Mouse (Mus musculus): ENCODE measurements around the gene Gli3.

The Gli3 gene

GRCm38 (mm10) chr13:15462830-15463491, at the start of gene Gli3:
Gli3 (plus strand) TSS chr13:15463235.
- DNase-seq (ENCODE audit: extremely low spot score): peak; percentile 94

GRCm38 (mm10) chr13:15421182-15421750, 41.8 kb upstream of the Gli3 start:
- DNase-seq (ENCODE audit: extremely low spot score): no peak

GRCm38 (mm10) chr13:15442002-15442401, 21.0 kb upstream of the Gli3 start:
- DNase-seq (ENCODE audit: extremely low spot score): no peak

- no peak for DNase-seq (ENCODE audit: extremely low spot score)
Measured at GRCm38 (mm10) chr13:15444312-15444711, 18.7 kb upstream of the Gli3 start.

- no peak for DNase-seq (ENCODE audit: extremely low spot score)
Measured at GRCm38 (mm10) chr13:15445591-15445990, 17.4 kb upstream of the Gli3 start.

- no peak for DNase-seq (ENCODE audit: extremely low spot score)
Measured at GRCm38 (mm10) chr13:15446004-15446403, 17.0 kb upstream of the Gli3 start.

- no peak for DNase-seq (ENCODE audit: extremely low spot score)
Measured at GRCm38 (mm10) chr13:15446782-15447564, 16.1 kb upstream of the Gli3 start.

- no peak for DNase-seq (ENCODE audit: extremely low spot score)
Measured at GRCm38 (mm10) chr13:15450941-15451340, 12.1 kb upstream of the Gli3 start.

GRCm38 (mm10) chr13:15457841-15458240, 5.2 kb upstream of the Gli3 start:
- DNase-seq (ENCODE audit: extremely low spot score): no peak

GRCm38 (mm10) chr13:15461926-15462325, 1.1 kb upstream of the Gli3 start:
- DNase-seq (ENCODE audit: extremely low spot score): no peak

- peak; percentile 89 for DNase-seq (ENCODE audit: extremely low spot score)
Measured at GRCm38 (mm10) chr13:15463492-15464080, 551 bp downstream of the Gli3 start.

GRCm38 (mm10) chr13:15464081-15464526, 1.1 kb downstream of the Gli3 start:
- DNase-seq (ENCODE audit: extremely low spot score): no peak

GRCm38 (mm10) chr13:15464741-15465250, 1.8 kb downstream of the Gli3 start:
- DNase-seq (ENCODE audit: extremely low spot score): peak; percentile 64

- DNase-seq (ENCODE audit: extremely low spot score): no peak
Measured at GRCm38 (mm10) chr13:15466496-15466895, 3.5 kb downstream of the Gli3 start.

GRCm38 (mm10) chr13:15467409-15467808, 4.4 kb downstream of the Gli3 start:
- no peak for DNase-seq (ENCODE audit: extremely low spot score)

- DNase-seq (ENCODE audit: extremely low spot score): no peak
Measured at GRCm38 (mm10) chr13:15468421-15468820, 5.4 kb downstream of the Gli3 start.

- DNase-seq (ENCODE audit: extremely low spot score): no peak
Measured at GRCm38 (mm10) chr13:15470056-15470455, 7.0 kb downstream of the Gli3 start.

GRCm38 (mm10) chr13:15472712-15473111, 9.7 kb downstream of the Gli3 start:
- no peak for DNase-seq (ENCODE audit: extremely low spot score)

GRCm38 (mm10) chr13:15474393-15474792, 11.4 kb downstream of the Gli3 start:
- DNase-seq (ENCODE audit: extremely low spot score): no peak

GRCm38 (mm10) chr13:15486033-15486891, 23.2 kb downstream of the Gli3 start:
- DNase-seq (ENCODE audit: extremely low spot score): peak; percentile 37

GRCm38 (mm10) chr13:15487334-15487733, 24.3 kb downstream of the Gli3 start:
- peak; percentile 49 for DNase-seq (ENCODE audit: extremely low spot score)

Data from embryo, embryonic 9.5 days (tissue).